Mouse (Mus musculus): ENCODE measurements around the gene Atf7.

DNA sequence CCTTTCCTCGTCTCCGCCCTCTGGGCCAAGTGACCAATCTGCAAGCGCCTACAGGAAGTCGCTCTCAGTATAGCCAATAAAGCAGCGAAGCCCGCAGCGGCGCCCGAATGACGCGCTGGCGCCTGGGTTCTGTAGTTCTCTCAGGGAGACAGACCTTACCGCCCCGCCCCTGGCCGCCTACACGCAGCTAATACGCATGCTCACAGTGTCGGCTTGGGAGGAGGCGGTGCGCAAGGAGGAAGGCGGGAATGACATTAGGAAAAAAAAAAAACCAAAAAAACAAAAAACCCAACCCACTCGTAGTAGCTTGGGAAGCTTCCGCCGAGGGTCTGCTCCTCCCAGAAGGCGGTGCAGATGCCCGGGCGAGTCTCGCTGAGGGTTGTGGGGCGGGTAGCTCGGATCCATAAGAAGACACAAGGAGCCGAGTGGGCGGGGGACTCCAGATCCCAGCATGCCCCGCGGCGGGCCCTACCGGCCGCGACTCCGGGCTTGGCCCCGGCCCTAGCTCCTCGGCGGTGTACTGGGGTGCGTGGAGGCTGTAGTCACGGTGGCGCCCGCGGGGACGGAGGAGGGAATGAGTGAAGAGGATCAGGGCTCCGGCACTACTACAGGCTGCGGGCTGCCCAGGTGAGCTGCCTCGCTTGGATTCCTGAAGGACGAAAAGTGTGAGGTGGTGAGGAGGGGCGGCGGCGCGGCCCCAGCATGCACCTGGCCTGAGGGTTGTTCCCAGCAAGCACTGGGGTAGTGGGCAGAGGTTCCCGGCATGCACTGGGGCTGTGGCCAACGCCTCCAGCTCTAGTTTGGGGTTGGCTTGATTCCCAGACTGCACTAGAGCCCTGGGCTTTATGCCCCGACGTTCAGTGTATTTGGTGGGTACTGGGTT is 107.0 kb downstream of the Atf7 start, which contains the start of gene Tarbp2:
- TF ChIP-seq CTCF (IDR thresholded peaks at IDR 0.05), result no peak
- 0 out of 2 replicates have a peak, but pooled peaks have one; percentile 14 for TF ChIP-seq EP300 (IDR thresholded peaks at IDR 0.05; ENCODE audit: insufficient read depth, low read depth, low read length)

Data from heart, adult 2 months (tissue).